Mouse (Mus musculus): ENCODE measurements around the gene Plod3. TPM values are rescaled to one million over a fixed set of nuclear protein-coding genes. Genes with fewer than 3 reads are reported as not detected.

Plod3 gene
- polyA plus RNA-seq, 1 experiment = 39.7 TPM

DNA sequence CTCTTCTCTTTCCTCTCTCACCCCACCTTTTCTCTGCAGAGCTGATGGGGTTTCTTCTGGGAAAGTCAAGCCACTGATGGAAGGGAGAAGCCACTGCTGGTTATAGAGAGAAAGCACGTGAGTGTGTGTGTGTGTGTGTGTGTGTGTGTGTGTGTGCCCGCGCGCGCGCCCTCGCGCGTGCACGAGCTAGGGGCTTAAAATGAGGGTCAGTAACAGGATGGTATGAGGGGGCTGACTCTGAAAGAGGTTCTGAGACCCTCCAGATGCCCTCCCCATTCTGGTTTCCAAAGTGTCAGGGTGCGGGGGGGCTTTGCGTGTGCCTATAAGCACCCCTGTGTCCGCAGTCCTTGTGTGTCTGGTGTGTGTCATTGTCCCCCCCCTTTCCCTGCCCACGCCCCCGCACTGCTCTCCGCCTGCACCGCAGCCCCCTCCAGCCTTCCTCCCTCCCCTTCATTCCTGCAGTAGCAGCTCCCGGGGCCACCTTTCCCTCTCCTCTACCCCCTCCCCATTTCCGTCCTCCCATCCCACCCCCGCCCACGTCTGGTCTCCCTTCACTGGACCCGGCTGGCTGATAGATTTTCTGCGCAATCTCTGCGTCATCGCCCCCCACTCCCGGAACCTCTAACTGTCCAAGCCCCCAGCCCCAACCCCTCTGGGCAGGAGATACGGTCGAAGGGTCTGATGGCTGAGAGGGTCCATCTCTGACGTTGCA lies 41.9 kb downstream of the Plod3 start:
- no peaks in the 10 kb centered on the region for H3K4me1 ChIP-seq (ENCODE audit: control insufficient read depth, insufficient read depth, low read length)
- no peak for DNase-seq
- WGBS = 5% methylated on average over 29 of the region's 29 CpGs
- TF ChIP-seq POLR2A (IDR thresholded peaks at IDR 0.05; ENCODE audit: borderline replicate concordance, insufficient read depth, low read length) = no peak
- TF ChIP-seq CTCF (IDR thresholded peaks at IDR 0.05; ENCODE audit: borderline replicate concordance, insufficient read depth, low read depth, low read length) = no peak
- H3K27ac ChIP-seq (ENCODE audit: insufficient read depth, low read length) = no peak overlapping the region
- H3K27me3 ChIP-seq (ENCODE audit: control insufficient read depth, insufficient read depth, low read length) = no peaks in the 10 kb centered on the region
- H3K4me3 ChIP-seq (replicated peaks; ENCODE audit: insufficient read depth, low read depth, low read length) = no peak overlapping the region

DNA sequence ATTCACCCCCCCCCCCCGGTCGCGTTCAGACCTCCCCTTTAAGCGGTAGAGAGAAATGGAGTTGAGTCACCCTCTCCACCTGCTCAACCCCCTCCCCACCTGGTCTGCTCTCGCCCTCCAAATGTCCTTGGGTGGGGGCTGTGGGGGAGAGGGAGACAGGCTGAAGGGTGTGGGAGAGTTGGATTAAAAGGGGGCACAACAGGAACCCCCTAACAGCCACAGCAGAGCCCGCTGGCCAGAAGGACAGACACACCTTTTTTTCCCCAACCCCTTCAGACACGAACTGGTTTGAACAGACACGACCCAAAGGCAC lies 42.4 kb downstream of the Plod3 start:
- peak in 1 of 2 experiments; percentile 30 for DNase-seq
- TF ChIP-seq POLR2A (IDR thresholded peaks at IDR 0.05; ENCODE audit: borderline replicate concordance, insufficient read depth, low read length) = no peak
- no peak for TF ChIP-seq CTCF (IDR thresholded peaks at IDR 0.05; ENCODE audit: borderline replicate concordance, insufficient read depth, low read depth, low read length)
- Histone ChIP-seq H3K27me3 (ENCODE audit: control insufficient read depth, insufficient read depth, low read length) (no peaks in the 10 kb centered on the region), H3K27ac (ENCODE audit: insufficient read depth, low read length) (no peak overlapping the region), H3K4me3 (replicated peaks; ENCODE audit: insufficient read depth, low read depth, low read length) (no peak overlapping the region), H3K4me1 (ENCODE audit: control insufficient read depth, insufficient read depth, low read length) (no peaks in the 10 kb centered on the region)
- WGBS = under 1% methylated on average over 8 of the region's 8 CpGs

DNA sequence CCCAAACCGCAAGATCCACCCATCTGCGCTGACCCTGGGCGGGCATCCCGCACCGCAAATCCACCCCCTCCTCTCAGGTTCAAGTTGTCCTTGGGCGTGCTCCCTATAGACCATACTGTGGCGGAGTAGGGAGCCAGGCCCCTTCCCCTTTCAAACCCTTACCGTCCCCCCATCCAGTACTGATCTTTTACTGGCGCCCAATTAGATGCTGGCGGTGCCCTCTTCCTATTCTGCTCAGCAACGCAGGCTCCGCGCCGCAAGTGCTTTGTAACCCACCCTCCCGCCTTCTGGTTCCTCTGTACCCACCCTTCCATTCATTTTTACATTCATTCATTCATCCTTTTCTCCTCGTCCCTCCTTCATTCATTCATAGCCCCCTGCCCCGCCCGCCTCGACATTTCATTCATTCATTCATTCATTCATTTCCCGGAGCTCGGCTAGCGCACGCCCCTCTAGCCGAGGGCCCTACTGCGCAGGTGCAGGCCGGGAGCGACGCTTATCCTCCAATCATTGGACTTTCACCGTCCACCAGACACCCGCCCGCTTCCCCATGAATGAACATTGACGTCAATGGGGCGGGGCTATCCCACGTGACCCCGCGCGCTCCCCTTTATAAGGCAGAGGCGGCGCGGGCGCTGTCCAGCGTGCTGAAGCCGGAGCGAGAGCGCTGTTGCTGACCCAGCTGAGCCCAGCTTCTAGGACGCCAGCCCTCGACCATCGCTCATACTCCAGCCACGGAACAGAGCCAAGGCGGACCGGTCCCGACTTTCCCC lies 43.0 kb downstream of the Plod3 start:
- under 1% methylated on average over 52 of the region's 52 CpGs for WGBS
- Histone ChIP-seq H3K27me3 (ENCODE audit: control insufficient read depth, insufficient read depth, low read length) (no peaks in the 10 kb centered on the region), H3K4me1 (ENCODE audit: control insufficient read depth, insufficient read depth, low read length) (no peaks in the 10 kb centered on the region), H3K4me3 (replicated peaks; ENCODE audit: insufficient read depth, low read depth, low read length) (peak overlapping the region; percentile 54), H3K27ac (ENCODE audit: insufficient read depth, low read length) (no peak overlapping the region)
- peak; percentile 94 to 96 for DNase-seq
- TF ChIP-seq POLR2A (IDR thresholded peaks at IDR 0.05; ENCODE audit: borderline replicate concordance, insufficient read depth, low read length) = peak; percentile 94
- TF ChIP-seq CTCF (IDR thresholded peaks at IDR 0.05; ENCODE audit: borderline replicate concordance, insufficient read depth, low read depth, low read length) = no peak

DNA sequence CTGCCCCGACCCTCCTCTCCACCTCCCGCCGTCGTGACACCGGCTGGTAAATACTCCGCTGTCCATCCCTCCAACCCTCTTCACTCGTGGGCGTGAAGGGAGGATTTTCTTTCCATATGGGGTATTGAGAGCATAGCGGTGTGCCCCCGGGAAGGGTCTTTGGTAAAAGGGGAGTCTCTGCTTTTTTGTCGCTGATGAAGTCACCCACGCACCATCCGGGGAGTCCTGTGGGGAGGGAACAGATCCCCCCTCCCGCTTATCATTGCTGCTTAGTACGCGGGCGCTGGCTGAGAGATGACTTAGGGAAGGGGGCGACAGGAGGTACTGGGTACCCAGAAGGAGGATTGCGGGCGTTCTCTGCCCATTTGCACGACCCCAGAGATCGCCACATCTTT lies 43.6 kb downstream of the Plod3 start:
- DNase-seq = no peak
- H3K27ac ChIP-seq (ENCODE audit: insufficient read depth, low read length) = no peak overlapping the region
- H3K4me3 ChIP-seq (replicated peaks; ENCODE audit: insufficient read depth, low read depth, low read length) = peak overlapping the region; percentile 54
- H3K4me1 ChIP-seq (ENCODE audit: control insufficient read depth, insufficient read depth, low read length) = no peaks in the 10 kb centered on the region
- no peak for TF ChIP-seq POLR2A (IDR thresholded peaks at IDR 0.05; ENCODE audit: borderline replicate concordance, insufficient read depth, low read length)
- TF ChIP-seq CTCF (IDR thresholded peaks at IDR 0.05; ENCODE audit: borderline replicate concordance, insufficient read depth, low read depth, low read length) = no peak
- no peaks in the 10 kb centered on the region for H3K27me3 ChIP-seq (ENCODE audit: control insufficient read depth, insufficient read depth, low read length)
- 5% methylated on average over 22 of the region's 22 CpGs for WGBS

DNA sequence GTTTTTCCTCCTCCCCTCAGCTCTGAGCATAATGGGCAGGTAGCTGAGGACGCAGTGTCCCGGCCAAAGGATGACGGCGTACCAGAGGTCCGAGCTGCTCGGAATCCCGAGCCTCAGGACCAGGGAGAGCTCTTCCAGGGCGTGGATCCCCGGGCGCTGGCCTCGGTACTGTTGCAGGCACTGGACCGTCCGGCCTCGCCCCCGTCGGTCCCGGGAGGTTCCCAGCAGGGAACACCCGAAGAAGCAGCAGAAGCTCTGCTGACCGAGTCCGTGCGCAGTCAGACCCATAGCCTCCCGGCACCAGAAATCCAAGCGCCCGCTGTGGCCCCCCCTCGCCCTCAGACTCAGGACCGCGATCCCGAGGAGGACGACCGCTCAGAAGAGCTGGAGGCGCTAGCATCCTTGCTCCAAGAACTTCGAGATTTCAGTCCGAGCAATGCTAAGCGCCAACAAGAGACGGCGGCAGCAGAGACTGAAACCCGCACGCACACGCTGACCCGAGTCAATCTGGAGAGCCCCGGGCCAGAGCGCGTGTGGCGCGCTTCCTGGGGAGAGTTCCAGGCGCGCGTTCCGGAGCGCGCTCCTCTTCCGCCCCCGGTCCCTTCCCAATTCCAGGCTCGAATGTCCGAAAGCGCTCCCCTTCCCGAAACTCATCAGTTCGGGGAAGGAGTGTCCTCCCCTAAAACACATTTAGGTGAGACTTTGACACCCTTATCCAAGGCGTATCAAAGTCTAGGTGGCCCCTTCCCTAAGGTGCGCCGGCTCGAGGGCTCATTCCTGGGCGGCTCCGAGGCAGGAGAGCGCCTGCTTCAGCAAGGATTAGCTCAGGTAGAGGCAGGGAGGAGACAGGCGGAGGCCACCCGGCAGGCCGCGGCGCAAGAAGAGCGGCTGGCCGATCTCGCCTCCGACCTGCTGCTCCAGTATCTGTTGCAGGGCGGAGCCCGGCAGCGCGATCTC lies 44.5 kb downstream of the Plod3 start:
- Histone ChIP-seq H3K4me3 (replicated peaks; ENCODE audit: insufficient read depth, low read depth, low read length) (peak overlapping the region; percentile 54), H3K4me1 (ENCODE audit: control insufficient read depth, insufficient read depth, low read length) (no peaks in the 10 kb centered on the region), H3K27me3 (ENCODE audit: control insufficient read depth, insufficient read depth, low read length) (no peaks in the 10 kb centered on the region), H3K27ac (ENCODE audit: insufficient read depth, low read length) (no peak overlapping the region)
- TF ChIP-seq CTCF (IDR thresholded peaks at IDR 0.05; ENCODE audit: borderline replicate concordance, insufficient read depth, low read depth, low read length) = no peak
- TF ChIP-seq POLR2A (IDR thresholded peaks at IDR 0.05; ENCODE audit: borderline replicate concordance, insufficient read depth, low read length) = no peak
- under 1% methylated on average over 78 of the region's 78 CpGs for WGBS
- peak; percentile 39 to 48 for DNase-seq

DNA sequence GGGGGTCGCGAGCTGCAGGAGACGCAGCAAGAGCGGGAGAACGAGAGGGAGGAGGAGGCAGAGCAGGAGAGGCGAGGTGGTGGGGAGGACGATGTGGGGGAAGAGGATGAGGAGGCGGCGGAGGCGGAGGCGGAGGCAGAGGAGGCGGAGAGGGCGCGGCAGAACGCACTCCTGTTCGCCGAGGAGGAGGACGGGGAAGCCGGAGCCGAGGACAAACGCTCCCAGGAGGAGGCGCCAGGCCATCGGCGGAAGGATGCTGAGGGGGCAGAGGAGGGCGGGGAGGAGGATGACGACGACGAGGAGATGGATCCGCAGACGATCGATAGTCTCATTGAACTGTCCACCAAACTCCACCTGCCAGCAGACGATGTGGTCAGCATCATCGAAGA lies 45.2 kb downstream of the Plod3 start:
- peak; percentile 54 to 61 for DNase-seq
- no peaks in the 10 kb centered on the region for H3K4me1 ChIP-seq (ENCODE audit: control insufficient read depth, insufficient read depth, low read length)
- H3K27me3 ChIP-seq (ENCODE audit: control insufficient read depth, insufficient read depth, low read length) = no peaks in the 10 kb centered on the region
- TF ChIP-seq CTCF (IDR thresholded peaks at IDR 0.05; ENCODE audit: borderline replicate concordance, insufficient read depth, low read depth, low read length) (no peak), POLR2A (IDR thresholded peaks at IDR 0.05; ENCODE audit: borderline replicate concordance, insufficient read depth, low read length) (no peak)
- H3K4me3 ChIP-seq (replicated peaks; ENCODE audit: insufficient read depth, low read depth, low read length) = peak overlapping the region; percentile 54
- WGBS = under 1% methylated on average over 33 of the region's 33 CpGs
- H3K27ac ChIP-seq (ENCODE audit: insufficient read depth, low read length) = no peak overlapping the region

DNA sequence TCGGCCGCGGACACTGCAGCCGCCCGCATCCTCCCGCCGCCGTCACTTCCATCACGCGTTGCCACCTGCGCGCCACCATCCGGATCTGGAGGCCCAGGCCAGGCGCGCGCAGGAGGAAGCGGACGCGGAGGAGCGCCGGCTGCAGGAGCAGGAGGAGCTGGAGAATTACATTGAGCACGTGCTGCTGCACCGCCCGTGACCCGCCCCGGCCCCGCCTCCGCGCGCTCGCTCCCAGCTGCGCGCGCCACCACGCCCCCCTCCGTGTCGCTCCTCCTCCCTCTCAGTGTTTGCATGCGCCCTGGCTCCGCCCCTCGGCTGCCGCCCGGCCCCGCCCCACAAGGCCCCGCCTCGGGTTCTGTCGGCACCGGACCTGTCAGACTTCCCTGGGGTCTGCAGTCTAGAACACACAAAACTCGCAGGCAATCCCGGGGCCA lies 45.8 kb downstream of the Plod3 start:
- Histone ChIP-seq H3K27me3 (ENCODE audit: control insufficient read depth, insufficient read depth, low read length) (no peaks in the 10 kb centered on the region), H3K27ac (ENCODE audit: insufficient read depth, low read length) (no peak overlapping the region), H3K4me1 (ENCODE audit: control insufficient read depth, insufficient read depth, low read length) (no peaks in the 10 kb centered on the region), H3K4me3 (replicated peaks; ENCODE audit: insufficient read depth, low read depth, low read length) (peak overlapping the region; percentile 54)
- TF ChIP-seq CTCF (IDR thresholded peaks at IDR 0.05; ENCODE audit: borderline replicate concordance, insufficient read depth, low read depth, low read length) (no peak), POLR2A (IDR thresholded peaks at IDR 0.05; ENCODE audit: borderline replicate concordance, insufficient read depth, low read length) (no peak)
- 1% methylated on average over 47 of the region's 49 CpGs for WGBS
- DNase-seq = peak; percentile 79 to 82
